Mouse (Mus musculus) E14TG2a.4 (cell line): ENCODE measurements around the gene Tmc3.

Source experiments
- H3K27me3 ChIP-seq: 2 replicates; pipeline ENCODE4 v1.6.1; 2014; ENCODE audit warnings: low read length, control low read depth; ENCODE audit not compliant: insufficient read depth
- H3K36me3 ChIP-seq: 2 replicates; pipeline ENCODE4 v1.6.1; 2014; ENCODE audit warnings: low read length, control low read depth; ENCODE audit not compliant: insufficient read depth
- H3K4me1 ChIP-seq: replicated peaks from 2 replicates; pipeline ENCODE4 v1.6.1; 2014; ENCODE audit warnings: low read depth, low read length, control low read depth
- H3K4me3 ChIP-seq: replicated peaks from 2 replicates; pipeline ENCODE4 v1.5.1; 2014; ENCODE audit warnings: mild to moderate bottlenecking, low read length
- H3K9me3 ChIP-seq: 2 replicates; pipeline ENCODE4 v1.6.1; 2014; ENCODE audit warnings: low read length, control low read depth
- CTCF ChIP-seq: conservative IDR thresholded peaks from 2 replicates; pipeline ENCODE4 v1.5.1; 2014; ENCODE audit warnings: low read length
- NANOG ChIP-seq: IDR thresholded peaks from 2 replicates; pipeline ENCODE4 v1.6.1; 2014; ENCODE audit warnings: borderline replicate concordance, low read length, mixed read lengths
- POU5F1 ChIP-seq: IDR thresholded peaks from 2 replicates; pipeline ENCODE4 v1.6.1; 2014; ENCODE audit warnings: low read length, borderline replicate concordance

Tmc3 gene

GRCm38 (mm10) chr7:83652498-83652897 is 67.8 kb downstream of the Tmc3 start:
- Histone ChIP-seq H3K27me3 (0 out of 2 replicates have a peak, but pooled peaks cover 4% of the 10 kb centered on the region), H3K4me3 (no peak overlapping the region), H3K9me3 (peaks cover 23% of the 10 kb centered on the region), H3K36me3 (no peaks in the 10 kb centered on the region), H3K4me1 (no peaks in the 10 kb centered on the region)
- TF ChIP-seq CTCF (no peak), NANOG (no peak), POU5F1 (no peak)

- Histone ChIP-seq H3K4me3 (no peak overlapping the region), H3K36me3 (no peaks in the 10 kb centered on the region), H3K9me3 (peaks cover 23% of the 10 kb centered on the region), H3K27me3 (0 out of 2 replicates have a peak, but pooled peaks cover 4% of the 10 kb centered on the region), H3K4me1 (no peaks in the 10 kb centered on the region)
- TF ChIP-seq CTCF (no peak), POU5F1 (no peak), NANOG (no peak)
Measured at GRCm38 (mm10) chr7:83653605-83654051, 68.9 kb downstream of the Tmc3 start.

GRCm38 (mm10) chr7:83654196-83654595 is 69.5 kb downstream of the Tmc3 start:
- 0 out of 2 replicates have a peak, but pooled peaks cover 4% of the 10 kb centered on the region for H3K27me3 ChIP-seq
- H3K4me1 ChIP-seq, result peaks cover 2% of the 10 kb centered on the region; the same call in 1 of the 2 replicates
- TF ChIP-seq CTCF, result no peak
- TF ChIP-seq NANOG, result no peak
- TF ChIP-seq POU5F1, result no peak
- no peaks in the 10 kb centered on the region for H3K36me3 ChIP-seq
- no peak overlapping the region for H3K4me3 ChIP-seq
- peaks cover 23% of the 10 kb centered on the region for H3K9me3 ChIP-seq

- 0 out of 2 replicates have a peak, but pooled peaks cover 4% of the 10 kb centered on the region for H3K27me3 ChIP-seq
- no peaks in the 10 kb centered on the region for H3K36me3 ChIP-seq
- no peak for TF ChIP-seq POU5F1
- peaks cover 30% of the 10 kb centered on the region for H3K9me3 ChIP-seq
- peaks cover 3% of the 10 kb centered on the region; the same call in 1 of the 2 replicates for H3K4me1 ChIP-seq
- H3K4me3 ChIP-seq, result no peak overlapping the region
Measured at GRCm38 (mm10) chr7:83654938-83655630, 70.4 kb downstream of the Tmc3 start.

- peaks cover 3% of the 10 kb centered on the region; the same call in 1 of the 2 replicates for H3K4me1 ChIP-seq
- no peaks in the 10 kb centered on the region for H3K36me3 ChIP-seq
- TF ChIP-seq CTCF (no peak), NANOG (no peak), POU5F1 (no peak)
- peaks cover 13% of the 10 kb centered on the region; the same call in 1 of the 2 replicates for H3K27me3 ChIP-seq
- H3K9me3 ChIP-seq, result peaks cover 30% of the 10 kb centered on the region
- no peak overlapping the region for H3K4me3 ChIP-seq
Measured at GRCm38 (mm10) chr7:83658716-83659115, 74.0 kb downstream of the Tmc3 start.

- H3K36me3 ChIP-seq, result no peaks in the 10 kb centered on the region
- peaks cover 3% of the 10 kb centered on the region; the same call in 1 of the 2 replicates for H3K4me1 ChIP-seq
- H3K27me3 ChIP-seq, result peaks cover 13% of the 10 kb centered on the region; the same call in 1 of the 2 replicates
- no peak overlapping the region for H3K4me3 ChIP-seq
- TF ChIP-seq POU5F1, result no peak
- TF ChIP-seq CTCF, result no peak
- no peak for TF ChIP-seq NANOG
- H3K9me3 ChIP-seq, result peaks cover 30% of the 10 kb centered on the region
Measured at GRCm38 (mm10) chr7:83659159-83660065, 74.7 kb downstream of the Tmc3 start.

- peaks cover 23% of the 10 kb centered on the region for H3K9me3 ChIP-seq
- peaks cover 3% of the 10 kb centered on the region; the same call in 1 of the 2 replicates for H3K4me1 ChIP-seq
- H3K27me3 ChIP-seq, result peaks cover 11% of the 10 kb centered on the region; the same call in 1 of the 2 replicates
- TF ChIP-seq NANOG (no peak), POU5F1 (no peak), CTCF (peak; percentile 17)
- H3K36me3 ChIP-seq, result no peaks in the 10 kb centered on the region
- no peak overlapping the region for H3K4me3 ChIP-seq
Measured at GRCm38 (mm10) chr7:83660273-83660691, 75.6 kb downstream of the Tmc3 start.

- H3K4me1 ChIP-seq, result peaks cover 3% of the 10 kb centered on the region; the same call in 1 of the 2 replicates
- no peaks in the 10 kb centered on the region for H3K36me3 ChIP-seq
- no peak overlapping the region for H3K4me3 ChIP-seq
- peaks cover 9% of the 10 kb centered on the region; the same call in 1 of the 2 replicates for H3K27me3 ChIP-seq
- peaks cover 16% of the 10 kb centered on the region for H3K9me3 ChIP-seq
- TF ChIP-seq POU5F1 (no peak), NANOG (no peak), CTCF (no peak)
Measured at GRCm38 (mm10) chr7:83661031-83661430, 76.3 kb downstream of the Tmc3 start.
